Mouse (Mus musculus): ENCODE measurements around the gene Chd6. TPM values are rescaled to one million over a fixed set of nuclear protein-coding genes. Genes with fewer than 3 reads are reported as not detected.

Chd6 gene
- total and polyA plus RNA-seq, 3 experiments: 10.8 to 19.7 (median 14.0) TPM

DNA sequence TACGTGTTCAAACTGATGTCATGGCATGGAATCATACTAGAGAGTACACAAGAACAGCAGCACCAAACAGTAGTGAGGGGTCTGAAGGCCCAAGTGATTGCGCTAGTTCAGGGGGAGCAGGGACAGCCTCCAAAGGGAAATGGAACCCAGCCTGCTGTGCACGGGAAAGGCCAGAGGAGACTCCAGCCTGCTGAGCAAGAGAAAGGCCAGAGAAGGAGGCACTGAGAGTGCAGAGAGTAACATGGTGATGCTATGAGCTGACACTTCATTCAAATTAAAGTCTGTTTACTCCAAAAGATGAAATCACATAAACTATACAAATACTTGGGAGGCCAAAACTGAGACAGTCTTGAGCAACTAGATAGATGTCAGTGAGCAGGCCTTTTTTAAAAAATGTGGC lies 71.1 kb downstream of the Chd6 start:
- no peak for DNase-seq (ENCODE audit: extremely low read depth)
- dilution Hi-C loops (cut with MboI; ENCODE audit: extremely low pct_ligation_motif_present, extremely low pct_unique_long_range_greater_than_20kb, low sequenced_read_pairs) (no loop called here), in situ Hi-C loops (cut with MboI; ENCODE audit: low pct_ligation_motif_present, low pct_unique_long_range_greater_than_20kb, low sequenced_read_pairs) (no loop called here)
- Histone ChIP-seq H3K79me2 (replicated peaks; ENCODE audit: control insufficient read depth, extremely low read depth, insufficient read depth, poor library complexity, severe bottlenecking) (no peaks in the 10 kb centered on the region), H3K9me3 (replicated peaks; ENCODE audit: low read length) (no peaks in the 10 kb centered on the region), H3K27ac (ENCODE audit: insufficient read depth, low read depth) (no peak overlapping the region), H3K9ac (ENCODE audit: insufficient read depth, low read depth) (no peak overlapping the region), H3K4me3 (replicated peaks in 1 of 3; ENCODE audit: low read depth in 2 of 3, low read length in 2 of 3, poor library complexity in 1 of 3) (no peak overlapping the region), H3K36me3 (replicated peaks in 1 of 2; ENCODE audit: control insufficient read depth in 1 of 2, insufficient read depth in 1 of 2, low read length in 1 of 2) (peaks cover 36 to 69% of the 10 kb centered on the region in 2 experiments), H3K4me1 (ENCODE audit: control insufficient read depth in 1 of 2, insufficient read depth in 2 of 2) (no peaks in the 10 kb centered on the region), H3K4me2 (ENCODE audit: insufficient read depth, low read depth, poor library complexity, severe bottlenecking) (no peak overlapping the region), H3K27me3 (replicated peaks) (no peaks in the 10 kb centered on the region)
- no peak for TF ChIP-seq JUND (conservative IDR thresholded peaks at IDR 0.05; ENCODE audit: low read depth, low read length)
- TF ChIP-seq USF1 (IDR thresholded peaks at IDR 0.05; ENCODE audit: low read depth, low read length): no peak
- TF ChIP-seq POLR2AphosphoS2 (IDR thresholded peaks at IDR 0.05; ENCODE audit: low read depth, low read length): no peak
- TF ChIP-seq ZMIZ1 (IDR thresholded peaks at IDR 0.05; ENCODE audit: low read depth, low read length): no peak
- no peak for TF ChIP-seq NELFE (IDR thresholded peaks at IDR 0.05; ENCODE audit: low read depth, low read length)

DNA sequence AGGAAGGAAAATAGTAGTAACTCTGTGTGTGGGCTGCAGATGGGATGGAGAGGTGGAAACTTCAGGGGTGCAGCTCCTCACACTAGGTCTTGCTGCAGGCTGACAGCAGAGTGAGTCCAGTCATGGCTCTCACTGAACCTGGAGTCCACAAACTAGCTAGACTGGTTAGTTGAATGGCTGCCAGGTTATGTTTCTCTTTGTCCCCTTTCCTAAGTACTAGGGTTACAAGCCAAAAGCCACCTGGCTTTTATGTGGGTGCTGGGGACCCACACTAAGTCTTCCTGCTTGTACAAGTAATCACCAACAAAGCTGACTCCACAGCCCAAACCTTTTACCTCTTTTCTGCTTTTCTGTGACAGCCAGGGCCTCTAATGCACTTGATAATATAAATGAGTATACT lies 75.7 kb downstream of the Chd6 start:
- in situ Hi-C loops (cut with MboI; ENCODE audit: low pct_ligation_motif_present, low pct_unique_long_range_greater_than_20kb, low sequenced_read_pairs): no loop called here
- dilution Hi-C loops (cut with MboI; ENCODE audit: extremely low pct_ligation_motif_present, extremely low pct_unique_long_range_greater_than_20kb, low sequenced_read_pairs): no loop called here
- no peaks in the 10 kb centered on the region for H3K79me2 ChIP-seq (replicated peaks; ENCODE audit: control insufficient read depth, extremely low read depth, insufficient read depth, poor library complexity, severe bottlenecking)
- no peaks in the 10 kb centered on the region for H3K9me3 ChIP-seq (replicated peaks; ENCODE audit: low read length)
- peaks cover 15 to 67% of the 10 kb centered on the region in 2 experiments for H3K36me3 ChIP-seq (replicated peaks in 1 of 2; ENCODE audit: control insufficient read depth in 1 of 2, insufficient read depth in 1 of 2, low read length in 1 of 2)
- no peak overlapping the region for H3K4me2 ChIP-seq (ENCODE audit: insufficient read depth, low read depth, poor library complexity, severe bottlenecking)
- no peak overlapping the region for H3K9ac ChIP-seq (ENCODE audit: insufficient read depth, low read depth)
- H3K4me1 ChIP-seq (ENCODE audit: control insufficient read depth in 1 of 2, insufficient read depth in 2 of 2): no peaks in the 10 kb centered on the region
- TF ChIP-seq MAZ (IDR thresholded peaks at IDR 0.05; ENCODE audit: low read depth, low read length): no peak
- no peak for TF ChIP-seq CTCF (conservative IDR thresholded peaks at IDR 0.05 in 1 of 2, IDR thresholded peaks at IDR 0.05 in 1 of 2; ENCODE audit: low read depth in 2 of 2, low read length in 2 of 2)
- TF ChIP-seq NELFE (IDR thresholded peaks at IDR 0.05; ENCODE audit: low read depth, low read length): no peak
- no peak for TF ChIP-seq JUND (conservative IDR thresholded peaks at IDR 0.05; ENCODE audit: low read depth, low read length)
- no peak for TF ChIP-seq MXI1 (IDR thresholded peaks at IDR 0.05; ENCODE audit: low read depth, low read length)
- no peak for TF ChIP-seq EP300 (IDR thresholded peaks at IDR 0.05; ENCODE audit: low read length)
- TF ChIP-seq UBTF (IDR thresholded peaks at IDR 0.05; ENCODE audit: low read depth, low read length): no peak
- no peak for TF ChIP-seq SMC3 (IDR thresholded peaks at IDR 0.05; ENCODE audit: low read depth, low read length)
- no peak for DNase-seq (ENCODE audit: extremely low read depth)
- no peak overlapping the region for H3K4me3 ChIP-seq (replicated peaks in 1 of 3; ENCODE audit: low read depth in 2 of 3, low read length in 2 of 3, poor library complexity in 1 of 3)
- H3K27me3 ChIP-seq (replicated peaks): no peaks in the 10 kb centered on the region
- H3K27ac ChIP-seq (ENCODE audit: insufficient read depth, low read depth): no peak overlapping the region

DNA sequence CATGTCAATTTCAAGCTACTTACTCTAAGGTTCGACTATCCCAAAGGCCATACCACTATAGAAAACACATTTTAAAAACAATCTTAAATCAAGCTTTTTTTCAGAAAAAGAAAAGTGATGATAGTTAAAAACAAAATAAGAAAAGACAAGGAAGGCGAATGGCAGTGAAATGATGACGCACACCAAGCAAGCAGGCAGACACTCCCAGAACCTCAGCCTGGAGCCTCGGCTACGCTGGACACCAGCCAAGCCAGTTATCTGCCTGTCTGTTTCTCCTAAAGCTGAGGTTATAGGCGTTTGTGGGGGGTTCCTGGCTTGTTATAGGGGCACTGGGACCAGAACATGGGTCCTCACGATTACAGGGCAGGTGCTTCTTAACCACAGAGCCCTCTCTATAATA lies 76.5 kb downstream of the Chd6 start:
- peaks cover 12 to 65% of the 10 kb centered on the region in 2 experiments for H3K36me3 ChIP-seq (replicated peaks in 1 of 2; ENCODE audit: control insufficient read depth in 1 of 2, insufficient read depth in 1 of 2, low read length in 1 of 2)
- no peak overlapping the region for H3K9ac ChIP-seq (ENCODE audit: insufficient read depth, low read depth)
- dilution Hi-C loops (cut with MboI; ENCODE audit: extremely low pct_ligation_motif_present, extremely low pct_unique_long_range_greater_than_20kb, low sequenced_read_pairs): no loop called here
- DNase-seq (ENCODE audit: extremely low read depth): no peak
- no peak overlapping the region for H3K4me2 ChIP-seq (ENCODE audit: insufficient read depth, low read depth, poor library complexity, severe bottlenecking)
- TF ChIP-seq MXI1 (IDR thresholded peaks at IDR 0.05; ENCODE audit: low read depth, low read length): no peak
- TF ChIP-seq ETS1 (conservative IDR thresholded peaks at IDR 0.05; ENCODE audit: low read depth, low read length): no peak
- no peak for TF ChIP-seq ZKSCAN1 (IDR thresholded peaks at IDR 0.05; ENCODE audit: borderline replicate concordance, low read depth, low read length)
- TF ChIP-seq JUN (IDR thresholded peaks at IDR 0.05; ENCODE audit: insufficient read depth, low read depth, low read length): no peak
- no peak for TF ChIP-seq ZC3H11A (IDR thresholded peaks at IDR 0.05; ENCODE audit: low read depth, low read length)
- TF ChIP-seq ZMIZ1 (IDR thresholded peaks at IDR 0.05; ENCODE audit: low read depth, low read length): no peak
- no peak for TF ChIP-seq SIN3A (IDR thresholded peaks at IDR 0.05; ENCODE audit: low read length)
- TF ChIP-seq UBTF (IDR thresholded peaks at IDR 0.05; ENCODE audit: low read depth, low read length): no peak
- TF ChIP-seq ZNF384 (IDR thresholded peaks at IDR 0.05; ENCODE audit: low read depth, low read length): no peak
- TF ChIP-seq POLR2AphosphoS2 (IDR thresholded peaks at IDR 0.05; ENCODE audit: low read depth, low read length): no peak
- no peak for TF ChIP-seq NRF1 (IDR thresholded peaks at IDR 0.05; ENCODE audit: low read depth, low read length)
- TF ChIP-seq TCF12 (IDR thresholded peaks at IDR 0.05; ENCODE audit: low read depth, low read length): no peak
- H3K9me3 ChIP-seq (replicated peaks; ENCODE audit: low read length): no peaks in the 10 kb centered on the region
- no peak overlapping the region for H3K4me3 ChIP-seq (replicated peaks in 1 of 3; ENCODE audit: low read depth in 2 of 3, low read length in 2 of 3, poor library complexity in 1 of 3)
- no peaks in the 10 kb centered on the region for H3K79me2 ChIP-seq (replicated peaks; ENCODE audit: control insufficient read depth, extremely low read depth, insufficient read depth, poor library complexity, severe bottlenecking)
- H3K4me1 ChIP-seq (ENCODE audit: control insufficient read depth in 1 of 2, insufficient read depth in 2 of 2): no peaks in the 10 kb centered on the region
- in situ Hi-C loops (cut with MboI; ENCODE audit: low pct_ligation_motif_present, low pct_unique_long_range_greater_than_20kb, low sequenced_read_pairs): no loop called here
- no peaks in the 10 kb centered on the region for H3K27me3 ChIP-seq (replicated peaks)
- H3K27ac ChIP-seq (ENCODE audit: insufficient read depth, low read depth): no peak overlapping the region
